Mouse (Mus musculus): ENCODE results near the gene Usp30. TPM values are rescaled to one million over a fixed set of nuclear protein-coding genes. Genes with fewer than 3 reads are reported as not detected.

Gene Usp30
- polyA plus RNA-seq, 2 experiments, result 2.0 to 3.9 TPM

DNA sequence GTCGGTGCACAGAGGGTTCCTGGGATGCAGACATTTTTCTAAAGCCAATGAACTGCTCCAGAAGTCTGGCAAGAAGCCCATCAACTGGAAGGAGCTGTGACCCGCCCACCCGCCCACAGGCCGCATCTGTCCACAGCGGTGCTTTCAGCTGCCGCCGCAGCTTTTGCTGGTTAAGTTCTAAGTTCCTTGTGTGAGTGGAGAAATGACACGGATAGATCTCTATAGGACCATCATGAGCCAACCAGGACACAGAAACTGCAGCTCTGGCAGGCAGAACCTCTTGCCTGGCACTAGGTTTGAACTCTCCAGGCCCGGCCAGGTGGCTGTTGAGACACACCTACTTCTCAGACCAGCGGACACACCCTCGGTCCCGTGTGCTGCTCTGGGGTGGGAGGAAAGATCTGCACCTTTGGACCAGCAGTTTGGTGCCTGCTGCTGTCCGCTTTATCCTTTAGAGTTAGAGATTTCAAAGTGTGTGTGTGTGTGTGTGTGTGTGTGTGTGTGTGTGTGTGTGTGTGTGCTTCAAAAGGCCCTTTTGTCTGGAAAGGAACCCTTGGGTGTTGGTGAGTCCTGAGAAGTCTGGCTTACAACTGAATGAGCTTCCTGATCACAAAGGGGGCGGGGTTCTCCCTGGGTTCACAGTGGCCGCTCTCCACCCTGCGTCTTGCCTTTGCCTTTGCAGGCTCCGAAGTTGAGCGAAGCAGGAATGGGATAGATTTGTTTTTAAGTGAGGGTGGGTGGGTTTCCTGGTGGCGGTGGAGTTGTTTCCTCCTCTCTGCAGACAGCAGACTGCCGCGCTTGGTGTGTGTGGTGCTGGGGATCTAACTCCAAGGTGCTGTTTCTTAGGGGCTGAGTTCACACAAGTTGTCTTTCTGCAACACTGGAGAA lies 73.3 kb downstream of the Usp30 start:
- peaks cover 0 to 9% of the 10 kb centered on the region in 2 experiments; a peak in 3 of 4 replicates for H3K4me1 ChIP-seq (replicated peaks; ENCODE audit: control insufficient read depth in 2 of 2, insufficient read depth in 2 of 2, low read length in 1 of 2)
- TF ChIP-seq CTCF (IDR thresholded peaks at IDR 0.05; ENCODE audit: low read depth) (no peak), EP300 (IDR thresholded peaks at IDR 0.05; ENCODE audit: low read depth) (no peak)
- WGBS (ENCODE audit: insufficient replicate concordance), result 74% methylated on average over 21 of the region's 21 CpGs
- H3K27ac ChIP-seq, result no peak overlapping the region
- H3K9me3 ChIP-seq (ENCODE audit: control insufficient read depth, low read length), result no peaks in the 10 kb centered on the region
- H3K27me3 ChIP-seq (ENCODE audit: control insufficient read depth, insufficient read depth, low read length), result no peaks in the 10 kb centered on the region
- H3K4me3 ChIP-seq (ENCODE audit: insufficient read depth in 1 of 2, low read depth in 2 of 2, low read length in 2 of 2), result no peak overlapping the region
- no peak for ATAC-seq (ENCODE audit: insufficient read depth)
- H3K36me3 ChIP-seq (replicated peaks; ENCODE audit: control insufficient read depth, insufficient read depth, low read depth), result peaks cover 9% of the 10 kb centered on the region
- DNase-seq (ENCODE audit: low read depth in 3 of 3, low spot score in 3 of 3), result no peak
- no peak overlapping the region for H3K4me2 ChIP-seq (ENCODE audit: low read depth)
- no peak overlapping the region for H3K9ac ChIP-seq (replicated peaks)

DNA sequence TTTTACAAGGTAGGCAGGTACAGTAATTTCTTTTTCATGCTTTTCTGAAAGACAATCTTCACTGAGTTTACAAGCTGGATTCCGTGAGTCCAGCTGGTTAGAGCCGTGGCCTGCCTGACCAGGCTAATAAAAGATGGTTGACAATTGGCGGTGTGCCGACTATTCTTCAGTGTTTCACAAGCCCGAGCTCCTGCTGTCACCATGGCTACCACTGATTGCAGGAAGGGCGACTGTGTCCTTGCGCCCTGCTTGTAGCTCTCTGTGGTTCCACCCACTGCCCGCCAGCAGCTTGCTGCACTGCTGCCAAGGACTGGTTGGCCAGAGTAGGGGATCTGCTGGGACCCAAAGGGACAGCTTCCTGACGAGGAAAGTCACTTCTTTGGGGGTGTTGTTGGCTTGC lies 73.9 kb downstream of the Usp30 start:
- Histone ChIP-seq H3K9me3 (ENCODE audit: control insufficient read depth, low read length) (no peaks in the 10 kb centered on the region), H3K27me3 (ENCODE audit: control insufficient read depth, insufficient read depth, low read length) (no peaks in the 10 kb centered on the region), H3K4me3 (ENCODE audit: insufficient read depth in 1 of 2, low read depth in 2 of 2, low read length in 2 of 2) (no peak overlapping the region), H3K4me2 (ENCODE audit: low read depth) (no peak overlapping the region), H3K36me3 (replicated peaks; ENCODE audit: control insufficient read depth, insufficient read depth, low read depth) (peaks cover 9% of the 10 kb centered on the region), H3K4me1 (replicated peaks; ENCODE audit: control insufficient read depth in 2 of 2, insufficient read depth in 2 of 2, low read length in 1 of 2) (peaks cover 0 to 4% of the 10 kb centered on the region in 2 experiments; a peak in 3 of 4 replicates), H3K27ac (no peak overlapping the region), H3K9ac (replicated peaks) (no peak overlapping the region)
- TF ChIP-seq EP300 (IDR thresholded peaks at IDR 0.05; ENCODE audit: low read depth), result no peak
- no peak for TF ChIP-seq CTCF (IDR thresholded peaks at IDR 0.05; ENCODE audit: low read depth)
- ATAC-seq (ENCODE audit: insufficient read depth) (no peak), DNase-seq (ENCODE audit: low read depth in 3 of 3, low spot score in 3 of 3) (peak in 1 of 3 experiments; percentile 16)
- WGBS (ENCODE audit: insufficient replicate concordance), result 68% methylated on average over 9 of the region's 9 CpGs

DNA sequence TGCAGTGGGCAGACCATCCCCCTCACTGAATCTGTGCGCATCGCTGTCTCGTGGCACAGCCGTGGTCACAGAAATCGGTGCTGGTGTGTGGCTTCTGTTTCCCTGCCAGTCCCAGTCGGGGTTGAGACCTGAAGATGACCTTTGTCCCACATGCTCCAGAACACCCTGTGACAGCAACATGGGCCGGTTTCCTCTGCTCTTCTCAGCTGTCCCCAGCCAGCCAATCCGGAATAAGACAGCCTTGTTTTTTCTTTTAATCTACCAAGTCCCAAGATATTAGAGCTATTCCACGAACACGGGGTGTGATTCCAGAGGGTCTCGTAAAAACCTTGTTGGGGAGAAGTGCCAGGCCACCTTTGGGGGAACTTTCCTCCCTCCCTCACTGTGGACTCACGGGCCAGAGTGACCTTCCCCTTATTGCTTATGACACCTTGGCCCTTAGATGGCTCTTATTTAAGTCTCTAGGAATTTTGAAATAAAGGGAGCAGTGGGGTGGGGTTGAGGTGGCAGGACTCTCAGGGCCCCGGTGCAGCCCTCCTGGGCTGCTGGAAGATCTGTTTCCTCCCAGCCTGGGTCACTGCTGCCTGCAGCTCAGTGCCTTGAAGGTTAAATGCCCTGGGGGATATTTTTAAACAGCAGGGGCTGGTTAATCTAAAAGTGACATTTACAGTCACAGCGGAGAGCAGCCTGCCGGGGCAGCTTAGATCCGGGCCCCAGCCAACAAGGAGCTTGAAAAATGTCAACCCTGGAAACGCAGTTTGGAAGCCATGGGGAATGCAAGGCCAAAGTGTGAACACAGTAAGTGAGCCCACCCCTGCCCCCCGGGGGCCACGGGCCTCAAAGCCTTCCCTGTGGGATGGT lies 81.0 kb downstream of the Usp30 start, which contains the start of gene Acacb:
Gene Acacb, plus strand, starts transcription at position 508 of the 861 bp plus-strand sequence.
- WGBS (ENCODE audit: insufficient replicate concordance), result 33% methylated on average over 19 of the region's 19 CpGs
- H3K4me2 ChIP-seq (ENCODE audit: low read depth), result no peak within 1 kb of the TSS
- DNase-seq (ENCODE audit: low read depth in 3 of 3, low spot score in 3 of 3) (no peak), ATAC-seq (ENCODE audit: insufficient read depth) (peak; percentile 60; the same call in 1 of the 2 replicates)
- no peak within 1 kb of the TSS for H3K9ac ChIP-seq (replicated peaks)
- TF ChIP-seq EP300 (IDR thresholded peaks at IDR 0.05; ENCODE audit: low read depth) (no peak), CTCF (IDR thresholded peaks at IDR 0.05; ENCODE audit: low read depth) (no peak)
- no peak within 1 kb of the TSS for H3K27ac ChIP-seq
- H3K9me3 ChIP-seq (ENCODE audit: control insufficient read depth, low read length), result no peaks in the 10 kb centered on the region
- no peak within 1 kb of the TSS for H3K4me3 ChIP-seq (ENCODE audit: insufficient read depth in 1 of 2, low read depth in 2 of 2, low read length in 2 of 2)
- peaks cover 0 to 3% of the 10 kb centered on the region in 2 experiments; a peak in 1 of 4 replicates for H3K4me1 ChIP-seq (replicated peaks; ENCODE audit: control insufficient read depth in 2 of 2, insufficient read depth in 2 of 2, low read length in 1 of 2)
- no peaks in the 10 kb centered on the region for H3K36me3 ChIP-seq (replicated peaks; ENCODE audit: control insufficient read depth, insufficient read depth, low read depth)
- H3K27me3 ChIP-seq (ENCODE audit: control insufficient read depth, insufficient read depth, low read length), result no peaks in the 10 kb centered on the region

- Histone ChIP-seq H3K4me3 (ENCODE audit: insufficient read depth in 1 of 2, low read depth in 2 of 2, low read length in 2 of 2) (no peak overlapping the region), H3K27ac (no peak overlapping the region), H3K36me3 (replicated peaks; ENCODE audit: control insufficient read depth, insufficient read depth, low read depth) (no peaks in the 10 kb centered on the region), H3K4me1 (replicated peaks; ENCODE audit: control insufficient read depth in 2 of 2, insufficient read depth in 2 of 2, low read length in 1 of 2) (peaks cover 0 to 3% of the 10 kb centered on the region in 2 experiments; a peak in 1 of 4 replicates), H3K9me3 (ENCODE audit: control insufficient read depth, low read length) (no peaks in the 10 kb centered on the region), H3K27me3 (ENCODE audit: control insufficient read depth, insufficient read depth, low read length) (no peaks in the 10 kb centered on the region), H3K9ac (replicated peaks) (no peak overlapping the region), H3K4me2 (ENCODE audit: low read depth) (no peak overlapping the region)
- ATAC-seq (ENCODE audit: insufficient read depth), result no peak
- no peak for DNase-seq (ENCODE audit: low read depth in 3 of 3, low spot score in 3 of 3)
- 66% methylated on average over 14 of the region's 14 CpGs for WGBS (ENCODE audit: insufficient replicate concordance)
- no peak for TF ChIP-seq CTCF (IDR thresholded peaks at IDR 0.05; ENCODE audit: low read depth)
- TF ChIP-seq EP300 (IDR thresholded peaks at IDR 0.05; ENCODE audit: low read depth), result no peak
Observed at GRCm38 (mm10) chr5:114147043-114147972, 82.0 kb downstream of the Usp30 start.

Measured in liver, embryonic 14.5 days (tissue).